Mouse (Mus musculus): ENCODE measurements around the gene Ctcfl. TPM values are rescaled to one million over a fixed set of nuclear protein-coding genes. Genes with fewer than 3 reads are reported as not detected.
A peak's percentile ranks its signal among the peaks of the same experiment; 100 is the strongest.

Gene Ctcfl
- polyA plus RNA-seq, 1 experiment from 2014 or later, result not detected

DNA sequence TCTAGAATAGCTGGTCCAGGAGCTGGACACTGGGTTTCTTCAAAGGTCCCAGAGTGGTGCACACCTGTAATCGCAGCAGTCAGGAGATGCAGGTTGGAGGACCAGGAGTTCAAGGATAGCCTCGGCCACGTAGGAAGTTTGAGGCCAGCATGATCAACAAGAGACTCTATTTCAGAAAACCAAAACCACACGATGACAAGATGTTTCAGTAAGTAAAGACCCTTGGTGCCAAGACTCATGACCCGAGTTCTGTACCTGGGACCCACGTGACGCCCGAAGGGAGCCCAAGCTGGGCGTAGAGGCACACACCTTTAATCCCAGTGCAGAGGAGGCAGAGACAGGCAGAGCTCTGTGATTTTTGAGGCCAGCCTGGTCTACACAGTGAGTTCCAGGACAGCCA lies 36.2 kb downstream of the Ctcfl start:
- H3K9me3 ChIP-seq (ENCODE audit: control insufficient read depth, low read length), result no peaks in the 10 kb centered on the region
- no peaks in the 10 kb centered on the region for H3K4me1 ChIP-seq (replicated peaks; ENCODE audit: control insufficient read depth, insufficient read depth)
- H3K4me3 ChIP-seq (ENCODE audit: low read depth, low read length), result no peak overlapping the region
- no peak overlapping the region for H3K27ac ChIP-seq (replicated peaks)
- no peak for DNase-seq (ENCODE audit: low spot score)
- 83% methylated on average over 9 of the region's 9 CpGs for WGBS
- no peak for TF ChIP-seq CTCF (IDR thresholded peaks at IDR 0.05; ENCODE audit: low read depth)
- no peak for TF ChIP-seq EP300 (optimal IDR thresholded peaks at IDR 0.05)
- no peaks in the 10 kb centered on the region for H3K36me3 ChIP-seq (ENCODE audit: control insufficient read depth, insufficient read depth, low read length)
- no peaks in the 10 kb centered on the region for H3K27me3 ChIP-seq (ENCODE audit: control insufficient read depth, insufficient read depth, low read length)
- H3K9ac ChIP-seq (ENCODE audit: low read length), result no peak overlapping the region
- no peak for ATAC-seq (ENCODE audit: low FRiP score, low TSS enrichment)
- H3K4me2 ChIP-seq (replicated peaks; ENCODE audit: low read depth), result no peak overlapping the region

DNA sequence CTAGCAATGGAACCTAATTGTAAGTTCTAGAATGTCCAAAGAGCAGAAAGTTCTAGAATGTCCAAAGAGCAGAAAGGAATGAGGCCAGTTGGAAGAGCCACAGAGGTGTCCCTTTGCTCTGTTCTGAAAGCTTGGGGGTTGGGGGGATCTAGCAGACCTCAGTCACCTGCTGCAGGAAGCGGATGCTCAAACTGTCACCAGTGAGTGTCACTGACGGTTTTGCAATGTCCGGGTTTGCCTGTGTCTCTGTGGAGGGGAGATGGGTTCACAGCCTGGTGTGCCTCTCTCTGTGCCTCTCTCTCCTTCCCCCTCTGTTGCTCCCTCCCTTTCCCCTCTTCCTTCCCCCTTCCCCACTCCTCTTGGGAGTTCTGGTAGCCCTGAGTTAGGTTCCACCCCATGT lies 36.6 kb downstream of the Ctcfl start:
- no peak overlapping the region for H3K4me3 ChIP-seq (ENCODE audit: low read depth, low read length)
- no peak overlapping the region for H3K27ac ChIP-seq (replicated peaks)
- H3K27me3 ChIP-seq (ENCODE audit: control insufficient read depth, insufficient read depth, low read length), result no peaks in the 10 kb centered on the region
- WGBS, result 84% methylated on average over 3 of the region's 3 CpGs
- H3K4me1 ChIP-seq (replicated peaks; ENCODE audit: control insufficient read depth, insufficient read depth), result no peaks in the 10 kb centered on the region
- DNase-seq (ENCODE audit: low spot score) (no peak), ATAC-seq (ENCODE audit: low FRiP score, low TSS enrichment) (no peak)
- no peak overlapping the region for H3K9ac ChIP-seq (ENCODE audit: low read length)
- H3K4me2 ChIP-seq (replicated peaks; ENCODE audit: low read depth), result no peak overlapping the region
- TF ChIP-seq CTCF (IDR thresholded peaks at IDR 0.05; ENCODE audit: low read depth) (no peak), EP300 (optimal IDR thresholded peaks at IDR 0.05) (no peak)
- H3K9me3 ChIP-seq (ENCODE audit: control insufficient read depth, low read length), result no peaks in the 10 kb centered on the region
- no peaks in the 10 kb centered on the region for H3K36me3 ChIP-seq (ENCODE audit: control insufficient read depth, insufficient read depth, low read length)

DNA sequence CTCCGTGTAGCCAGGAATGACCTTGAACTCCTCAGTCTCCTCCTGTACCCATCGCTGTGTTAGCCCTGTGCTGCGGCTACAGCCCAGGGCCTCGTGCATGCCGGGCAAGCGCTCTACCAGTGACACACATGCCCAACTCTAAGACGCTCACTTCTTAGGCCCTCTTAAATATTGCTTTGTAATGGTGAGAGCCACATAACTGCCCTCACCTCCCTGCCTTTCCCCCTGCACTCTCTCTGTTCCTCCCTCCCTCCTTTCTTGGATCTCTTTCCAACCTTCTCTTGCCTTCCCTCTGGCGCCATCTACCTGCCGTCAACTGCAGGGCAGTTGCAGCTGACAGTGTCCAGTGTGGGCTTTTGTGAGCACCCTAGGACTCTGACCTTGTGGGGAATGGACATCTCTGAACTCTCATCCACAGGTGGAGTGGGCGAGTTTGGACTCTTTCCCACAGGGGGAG lies 38.5 kb downstream of the Ctcfl start:
- TF ChIP-seq CTCF (IDR thresholded peaks at IDR 0.05; ENCODE audit: low read depth), result peak; percentile 99
- no peak for TF ChIP-seq EP300 (optimal IDR thresholded peaks at IDR 0.05)
- WGBS, result 34% methylated on average over 10 of the region's 10 CpGs
- Histone ChIP-seq H3K4me2 (replicated peaks; ENCODE audit: low read depth) (no peak overlapping the region), H3K27me3 (ENCODE audit: control insufficient read depth, insufficient read depth, low read length) (no peaks in the 10 kb centered on the region), H3K4me1 (replicated peaks; ENCODE audit: control insufficient read depth, insufficient read depth) (no peaks in the 10 kb centered on the region), H3K9ac (ENCODE audit: low read length) (no peak overlapping the region), H3K9me3 (ENCODE audit: control insufficient read depth, low read length) (no peaks in the 10 kb centered on the region), H3K4me3 (ENCODE audit: low read depth, low read length) (no peak overlapping the region), H3K36me3 (ENCODE audit: control insufficient read depth, insufficient read depth, low read length) (no peaks in the 10 kb centered on the region), H3K27ac (replicated peaks) (no peak overlapping the region)
- DNase-seq (ENCODE audit: low spot score), result peak; percentile 80
- ATAC-seq (ENCODE audit: low FRiP score, low TSS enrichment), result peak; percentile 71

DNA sequence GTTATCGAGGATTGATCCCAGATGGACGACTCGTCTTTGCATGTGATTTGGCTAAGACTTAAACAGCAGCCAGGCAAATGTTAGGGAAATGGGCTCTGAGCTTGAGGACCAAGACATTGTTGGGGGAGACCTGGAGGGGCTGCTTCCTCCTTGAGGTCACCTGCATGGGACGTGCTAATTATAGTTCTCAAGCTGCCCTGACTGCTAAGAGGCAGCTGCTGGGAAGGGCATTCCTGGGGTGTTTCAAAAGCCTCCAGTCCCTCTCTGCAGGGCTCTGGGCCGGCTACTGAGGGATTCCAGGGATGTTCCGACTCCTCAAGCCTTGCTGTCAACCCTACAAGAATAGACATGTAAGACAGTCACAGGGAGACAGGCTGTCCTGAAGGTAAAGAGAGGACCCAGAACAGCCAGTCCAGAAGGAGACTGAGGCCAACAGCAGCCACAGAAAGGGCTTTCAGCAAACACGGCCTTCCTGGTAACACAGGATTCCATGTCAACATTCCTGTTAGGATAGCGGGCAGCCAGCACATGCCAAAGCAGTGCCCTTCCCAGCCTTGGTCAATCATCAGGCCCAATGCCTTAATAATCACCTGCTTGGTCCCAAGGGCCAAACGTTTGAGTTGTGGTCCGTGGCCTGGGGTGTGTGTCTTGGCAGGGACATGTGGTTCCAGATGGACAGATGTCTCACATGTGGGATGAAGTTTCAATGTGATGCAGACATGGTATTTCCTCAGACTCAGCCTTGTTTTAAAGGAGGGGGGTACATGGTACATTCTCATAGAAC lies 39.4 kb downstream of the Ctcfl start:
- Histone ChIP-seq H3K9me3 (ENCODE audit: control insufficient read depth, low read length) (no peaks in the 10 kb centered on the region), H3K36me3 (ENCODE audit: control insufficient read depth, insufficient read depth, low read length) (no peaks in the 10 kb centered on the region), H3K4me2 (replicated peaks; ENCODE audit: low read depth) (no peak overlapping the region), H3K4me3 (ENCODE audit: low read depth, low read length) (no peak overlapping the region), H3K4me1 (replicated peaks; ENCODE audit: control insufficient read depth, insufficient read depth) (no peaks in the 10 kb centered on the region), H3K27me3 (ENCODE audit: control insufficient read depth, insufficient read depth, low read length) (no peaks in the 10 kb centered on the region), H3K9ac (ENCODE audit: low read length) (no peak overlapping the region), H3K27ac (replicated peaks) (no peak overlapping the region)
- ATAC-seq (ENCODE audit: low FRiP score, low TSS enrichment) (no peak), DNase-seq (ENCODE audit: low spot score) (no peak)
- 54% methylated on average over 10 of the region's 10 CpGs for WGBS
- TF ChIP-seq EP300 (optimal IDR thresholded peaks at IDR 0.05), result no peak
- no peak for TF ChIP-seq CTCF (IDR thresholded peaks at IDR 0.05; ENCODE audit: low read depth)

DNA sequence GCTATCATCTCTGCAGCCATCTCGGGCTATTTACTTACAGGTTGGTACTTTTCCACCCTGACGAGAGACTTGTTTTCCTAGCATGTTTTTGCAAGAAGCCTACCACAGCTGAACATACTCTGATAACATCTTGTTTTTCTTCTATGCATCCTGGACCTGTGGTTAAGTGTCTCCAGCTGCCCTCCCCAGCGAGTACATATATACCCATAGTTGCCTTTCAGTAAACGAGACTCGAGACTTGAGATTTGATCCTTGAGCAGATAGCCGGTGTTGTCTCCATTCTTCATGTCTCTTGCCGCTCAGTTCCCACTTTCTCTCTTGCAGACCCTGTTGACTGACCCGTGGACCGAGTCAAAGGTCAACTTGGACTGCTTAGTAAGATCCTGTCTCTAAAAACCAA lies 42.4 kb downstream of the Ctcfl start:
- TF ChIP-seq EP300 (optimal IDR thresholded peaks at IDR 0.05) (no peak), CTCF (IDR thresholded peaks at IDR 0.05; ENCODE audit: low read depth) (no peak)
- WGBS, result 68% methylated on average over 9 of the region's 9 CpGs
- DNase-seq (ENCODE audit: low spot score) (no peak), ATAC-seq (ENCODE audit: low FRiP score, low TSS enrichment) (no peak)
- H3K4me3 ChIP-seq (ENCODE audit: low read depth, low read length), result no peak overlapping the region
- H3K27ac ChIP-seq (replicated peaks), result no peak overlapping the region
- H3K9ac ChIP-seq (ENCODE audit: low read length), result no peak overlapping the region
- H3K9me3 ChIP-seq (ENCODE audit: control insufficient read depth, low read length), result no peaks in the 10 kb centered on the region
- no peaks in the 10 kb centered on the region for H3K4me1 ChIP-seq (replicated peaks; ENCODE audit: control insufficient read depth, insufficient read depth)
- no peaks in the 10 kb centered on the region for H3K27me3 ChIP-seq (ENCODE audit: control insufficient read depth, insufficient read depth, low read length)
- H3K36me3 ChIP-seq (ENCODE audit: control insufficient read depth, insufficient read depth, low read length), result no peaks in the 10 kb centered on the region
- H3K4me2 ChIP-seq (replicated peaks; ENCODE audit: low read depth), result no peak overlapping the region

DNA sequence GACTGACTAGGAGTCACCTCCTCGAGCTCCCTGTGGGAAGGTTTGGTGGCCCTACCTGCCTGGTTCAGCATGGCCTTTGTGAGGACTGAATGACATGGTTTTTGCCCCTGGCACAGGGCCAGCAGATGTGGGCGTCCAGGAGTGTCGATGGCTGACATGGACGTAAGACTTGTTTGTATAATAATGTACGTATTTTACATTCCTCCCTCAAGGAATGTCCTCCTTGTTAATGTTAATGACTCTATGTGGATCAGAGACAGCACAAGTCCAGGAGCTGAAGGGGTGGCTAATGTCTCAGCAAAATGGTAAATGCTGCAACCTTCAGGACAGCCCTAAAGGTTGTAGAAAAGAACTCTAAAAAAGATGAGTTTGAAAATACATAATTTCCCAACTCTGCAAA lies 45.7 kb downstream of the Ctcfl start:
- Histone ChIP-seq H3K9me3 (ENCODE audit: control insufficient read depth, low read length) (no peaks in the 10 kb centered on the region), H3K4me2 (replicated peaks; ENCODE audit: low read depth) (no peak overlapping the region), H3K27ac (replicated peaks) (no peak overlapping the region), H3K36me3 (ENCODE audit: control insufficient read depth, insufficient read depth, low read length) (no peaks in the 10 kb centered on the region), H3K4me1 (replicated peaks; ENCODE audit: control insufficient read depth, insufficient read depth) (no peaks in the 10 kb centered on the region), H3K9ac (ENCODE audit: low read length) (no peak overlapping the region), H3K27me3 (ENCODE audit: control insufficient read depth, insufficient read depth, low read length) (no peaks in the 10 kb centered on the region), H3K4me3 (ENCODE audit: low read depth, low read length) (no peak overlapping the region)
- DNase-seq (ENCODE audit: low spot score) (no peak), ATAC-seq (ENCODE audit: low FRiP score, low TSS enrichment) (no peak)
- TF ChIP-seq EP300 (optimal IDR thresholded peaks at IDR 0.05), result no peak
- no peak for TF ChIP-seq CTCF (IDR thresholded peaks at IDR 0.05; ENCODE audit: low read depth)
- WGBS, result 21% methylated on average over 5 of the region's 5 CpGs
